Mouse (Mus musculus) cortical plate, adult 2 months (tissue): ENCODE measurements around the gene Igfbp7. TPM values are rescaled to one million over a fixed set of nuclear protein-coding genes. Genes with fewer than 3 reads are reported as not detected.
"Not testable (repeated sequence)": the region's sequence is repeated elsewhere in the genome, so short reads cannot be mapped to it uniquely, and the experiment has no call there.

Source experiments
- H3K27ac ChIP-seq: fragments of 200-500 bp; 2 replicates; pipeline ENCODE4 v1.5.1; 2012; ENCODE audit warnings: low read length, control low read depth, inconsistent platforms; ENCODE audit not compliant: insufficient read depth
- H3K4me1 ChIP-seq: fragments of 200-500 bp; 2 replicates; pipeline ENCODE4 v1.6.1; 2011; ENCODE audit warnings: low read length; ENCODE audit not compliant: control insufficient read depth, insufficient read depth
- H3K4me3 ChIP-seq: fragments of 200-500 bp; 2 replicates; pipeline ENCODE4 v1.5.1; 2011; ENCODE audit warnings: mild to moderate bottlenecking, low read length, control low read depth; ENCODE audit not compliant: insufficient read depth
- CTCF ChIP-seq: fragments of 200-500 bp; IDR thresholded peaks from 2 replicates; pipeline ENCODE4 v1.5.1; 2011; ENCODE audit warnings: mild to moderate bottlenecking, control low read depth, low read length; ENCODE audit not compliant: insufficient read depth; ENCODE audit errors: extremely low read depth
- POLR2A ChIP-seq: fragments of 200-500 bp; IDR thresholded peaks from 2 replicates; pipeline ENCODE4 v1.6.1; 2011; ENCODE audit warnings: mild to moderate bottlenecking, low read length, control low read depth; ENCODE audit not compliant: insufficient read depth; ENCODE audit errors: extremely low read depth
- polyA plus RNA-seq: library from polyadenylated mRNA; depleted of rRNA; stranded (reverse); fragments of >200 nt; gene quantifications from 2 replicates; pipeline ENCODE4 v1.2.3, GENCODE M21; 2012

Gene Igfbp7
- polyA plus RNA-seq, 1 experiment = 82.1 TPM

GRCm38 (mm10) chr5:77433119-77433518, 25.3 kb upstream of the Igfbp7 start:
- TF ChIP-seq POLR2A (no peak), CTCF (no peak)
- no peak overlapping the region for H3K4me3 ChIP-seq
- H3K4me1 ChIP-seq = no peaks in the 10 kb centered on the region
- no peak overlapping the region for H3K27ac ChIP-seq

GRCm38 (mm10) chr5:77432446-77432845, 24.6 kb upstream of the Igfbp7 start:
- TF ChIP-seq POLR2A (no peak), CTCF (no peak)

GRCm38 (mm10) chr5:77431068-77431467, 23.2 kb upstream of the Igfbp7 start:
- TF ChIP-seq CTCF (no peak), POLR2A (no peak)
- H3K4me3 ChIP-seq = no peak overlapping the region
- H3K27ac ChIP-seq = no peak overlapping the region
- no peaks in the 10 kb centered on the region for H3K4me1 ChIP-seq

More at GRCm38 (mm10) chr5:77432446-77432845, 24.6 kb upstream of the Igfbp7 start:
- H3K4me1 ChIP-seq = no peaks in the 10 kb centered on the region
- H3K27ac ChIP-seq = no peak overlapping the region
- H3K4me3 ChIP-seq = no peak overlapping the region

- Histone ChIP-seq H3K4me3 (no peak overlapping the region), H3K4me1 (no peaks in the 10 kb centered on the region), H3K27ac (no peak overlapping the region)
- TF ChIP-seq POLR2A = no peak
- no peak for TF ChIP-seq CTCF
Observed at GRCm38 (mm10) chr5:77430471-77430870, 22.6 kb upstream of the Igfbp7 start.

- no peak for TF ChIP-seq CTCF
- no peak for TF ChIP-seq POLR2A
Observed at GRCm38 (mm10) chr5:77430049-77430448, 22.2 kb upstream of the Igfbp7 start.

GRCm38 (mm10) chr5:77428526-77428925, 20.7 kb upstream of the Igfbp7 start:
- TF ChIP-seq CTCF = no peak
- no peak for TF ChIP-seq POLR2A
- Histone ChIP-seq H3K4me1 (no peaks in the 10 kb centered on the region), H3K4me3 (no peak overlapping the region), H3K27ac (no peak overlapping the region)

More at GRCm38 (mm10) chr5:77430049-77430448, 22.2 kb upstream of the Igfbp7 start:
- H3K4me1 ChIP-seq = no peaks in the 10 kb centered on the region
- no peak overlapping the region for H3K4me3 ChIP-seq
- H3K27ac ChIP-seq = no peak overlapping the region

GRCm38 (mm10) chr5:77427986-77428385, 20.1 kb upstream of the Igfbp7 start:
- no peaks in the 10 kb centered on the region for H3K4me1 ChIP-seq
- H3K27ac ChIP-seq = no peak overlapping the region
- TF ChIP-seq POLR2A (no peak), CTCF (no peak)
- H3K4me3 ChIP-seq = no peak overlapping the region

GRCm38 (mm10) chr5:77425721-77426500, 18.1 kb upstream of the Igfbp7 start:
- Histone ChIP-seq H3K27ac (no peak overlapping the region), H3K4me3 (no peak overlapping the region), H3K4me1 (no peaks in the 10 kb centered on the region)
- TF ChIP-seq POLR2A (no peak), CTCF (no peak)

- not testable (repeated sequence) for H3K4me3 ChIP-seq, H3K27ac ChIP-seq, H3K4me1 ChIP-seq
Observed at GRCm38 (mm10) chr5:77419537-77419936, 11.7 kb upstream of the Igfbp7 start.

GRCm38 (mm10) chr5:77416058-77416457, 8.2 kb upstream of the Igfbp7 start:
- no peaks in the 10 kb centered on the region for H3K4me1 ChIP-seq
- no peak overlapping the region for H3K4me3 ChIP-seq
- no peak overlapping the region for H3K27ac ChIP-seq
- TF ChIP-seq CTCF = no peak
- no peak for TF ChIP-seq POLR2A

- TF ChIP-seq POLR2A = no peak
- TF ChIP-seq CTCF = no peak
- Histone ChIP-seq H3K4me1 (no peaks in the 10 kb centered on the region), H3K27ac (no peak overlapping the region), H3K4me3 (no peak overlapping the region; the same call in 1 of the 2 replicates)
Observed at GRCm38 (mm10) chr5:77408530-77408929, 689 bp upstream of the Igfbp7 start.
